Mouse (Mus musculus) left cerebral cortex, adult 2 months (tissue): Measurements from ENCODE around the gene 7530416G11Rik. TPM values are rescaled to one million over a fixed set of nuclear protein-coding genes. Genes with fewer than 3 reads are reported as not detected.

Experiments used
- DNase-seq, 2 experiments: peaks; one replicate each; pipeline ENCODE4 v3.0.0; 2021 to 2022; ENCODE audit warnings: low spot score in 2 of 2, mixed read lengths in 1 of 2; ENCODE audit errors: extremely low spot score in 1 of 2
- H3K27ac ChIP-seq: fragments of 200-600 bp; 2 replicates; pipeline ENCODE4 v1.8.1; 2022
- H3K4me3 ChIP-seq: fragments of 200-600 bp; 2 replicates; pipeline ENCODE4 v1.8.1; 2022
- CTCF ChIP-seq: fragments of 200-600 bp; IDR thresholded peaks from 2 replicates; pipeline ENCODE4 v1.8.1; 2022; ENCODE audit warnings: antibody characterized with exemption, mild to moderate bottlenecking, moderate library complexity
- intact Hi-C: fragments of 180-260 bp; cut with DNase I; formaldehyde crosslinking; loops from one replicate; pipeline ENCODE4 v1.15.1; 2025
- long read RNA-seq, 2 experiments: library from polyadenylated mRNA; stranded (forward); transcript quantifications; one replicate each; pipeline ENCODE4 v2.0.0; 2021; ENCODE audit warnings: borderline mapping rate in 2 of 2
- total RNA-seq, 2 experiments: library from RNA; stranded (reverse); gene quantifications; 2 replicates each; pipeline ENCODE4 v1.2.3; 2021

7530416G11Rik gene
- not detected for total RNA-seq
- long read RNA-seq, experiment 1 = 0 reads
- long read RNA-seq, experiment 2 = 0 reads

DNA sequence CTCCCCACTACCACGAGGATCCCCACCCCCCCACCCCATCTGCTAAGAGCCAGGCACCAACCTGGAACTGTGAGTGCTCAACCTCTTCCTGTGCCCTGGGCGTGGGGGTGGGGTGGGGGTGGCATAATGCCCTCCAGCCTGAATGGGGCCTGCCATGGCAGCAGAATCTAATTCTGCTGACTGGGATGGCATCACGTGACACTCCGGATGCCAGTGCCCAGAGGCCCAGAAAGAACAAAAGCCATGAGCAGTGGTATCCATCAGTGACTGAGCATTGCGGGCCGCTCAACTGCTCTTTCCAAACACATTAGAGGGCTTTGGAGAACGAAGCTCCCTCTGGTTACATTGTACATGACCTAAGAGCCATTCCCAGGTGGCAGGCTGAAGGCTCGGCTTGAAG lies at the start of gene 7530416G11Rik:
Gene 7530416G11Rik, minus strand, starts transcription at position 101 of the 400 bp plus-strand sequence.
- TF ChIP-seq CTCF = no peak

DNA sequence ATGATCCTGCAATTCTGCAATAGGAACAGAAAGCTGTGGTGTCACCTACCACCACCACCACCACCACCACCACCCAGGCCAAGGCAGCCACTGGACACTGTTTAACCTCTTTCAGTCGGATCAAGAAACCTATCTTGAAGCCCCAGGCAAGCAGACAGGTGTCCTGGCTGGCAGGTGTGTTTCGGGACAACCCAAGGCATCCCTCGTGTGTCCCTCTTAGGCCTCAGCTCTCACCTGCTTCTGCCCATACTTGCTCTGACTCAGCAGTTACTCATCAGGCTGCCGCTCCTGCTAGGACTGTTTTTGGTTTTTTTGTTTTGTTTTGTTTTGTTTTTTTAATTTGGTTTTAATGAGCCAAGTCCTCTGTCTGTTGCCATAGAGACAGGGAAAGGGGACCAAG lies 43.5 kb upstream of the 7530416G11Rik start:
- Histone ChIP-seq H3K4me3 (no peak overlapping the region), H3K27ac (no peak overlapping the region)
- DNase-seq = no peak
- no peak for TF ChIP-seq CTCF
- intact Hi-C loops = no loop called here

More for the DNA sequence above, at the start of gene 7530416G11Rik:
- intact Hi-C loops = no loop called here
- no peak within 1 kb of the TSS for H3K27ac ChIP-seq
- no peak within 1 kb of the TSS for H3K4me3 ChIP-seq
- no peak for DNase-seq

DNA sequence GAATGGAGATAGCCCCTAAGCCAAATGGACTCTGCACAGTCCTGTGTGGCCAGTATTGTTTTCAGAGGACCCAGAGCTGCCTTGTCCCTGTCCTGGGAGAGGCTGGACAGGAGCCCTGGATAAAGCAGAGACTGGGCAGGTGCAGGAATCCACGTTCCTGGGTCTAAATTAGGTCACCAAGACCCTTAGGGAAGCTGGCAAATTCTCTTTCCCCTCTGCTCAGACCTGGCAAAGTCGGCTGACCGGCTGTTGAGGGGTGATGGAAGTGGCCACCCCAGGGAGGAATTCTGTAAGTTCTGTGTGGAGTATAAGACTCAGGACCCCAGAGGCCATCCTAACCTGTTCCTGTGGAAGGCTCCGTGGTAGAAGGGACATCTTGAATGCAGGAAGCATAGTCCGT lies 42.3 kb upstream of the 7530416G11Rik start:
- intact Hi-C loops = no loop called here
- H3K27ac ChIP-seq = no peak overlapping the region
- no peak for TF ChIP-seq CTCF
- no peak overlapping the region for H3K4me3 ChIP-seq
- DNase-seq = no peak

DNA sequence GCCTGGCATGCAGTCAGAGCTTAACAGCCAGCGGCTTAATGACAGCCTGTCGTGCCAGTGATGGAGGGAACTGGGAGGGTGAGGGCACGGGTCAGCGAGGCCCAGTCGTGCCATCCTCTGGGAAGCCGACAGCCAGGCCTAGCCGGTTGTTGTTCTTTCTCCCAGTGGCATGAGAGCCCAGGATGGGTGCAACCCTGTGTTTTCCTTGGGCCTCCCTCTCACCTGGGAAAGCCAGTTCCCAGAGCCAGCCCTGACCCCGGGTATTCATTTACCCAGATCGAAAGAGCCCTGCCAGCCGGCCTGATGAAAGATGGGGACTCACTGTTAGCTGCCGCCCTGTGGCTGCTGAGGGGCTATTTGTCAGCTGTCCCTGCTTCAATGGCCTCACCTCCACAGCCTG lies 35.1 kb upstream of the 7530416G11Rik start:
- TF ChIP-seq CTCF = no peak
- no peak overlapping the region for H3K27ac ChIP-seq
- DNase-seq = no peak
- intact Hi-C loops = no loop called here
- H3K4me3 ChIP-seq = no peak overlapping the region

DNA sequence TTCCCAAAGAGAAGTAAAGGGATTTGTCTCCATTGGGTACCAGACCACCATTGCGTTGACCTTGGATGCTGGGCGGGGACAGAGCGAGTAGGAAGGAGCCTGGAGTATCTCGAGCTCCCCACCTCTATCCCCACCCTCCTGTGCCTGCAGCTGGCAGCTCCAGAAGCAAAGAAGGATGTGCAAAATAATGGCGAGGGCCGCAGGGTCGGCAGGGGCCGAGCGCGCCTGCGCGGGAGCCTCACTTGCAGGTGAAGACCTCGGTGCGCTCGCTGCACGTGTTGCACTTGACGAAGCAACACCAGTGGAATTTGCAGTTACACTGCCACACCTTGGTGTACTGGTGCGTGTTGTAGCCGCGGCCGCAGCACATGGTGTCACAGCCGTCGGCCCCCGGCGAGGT lies 34.1 kb upstream of the 7530416G11Rik start:
- intact Hi-C loops = no loop called here
- Histone ChIP-seq H3K27ac (no peak overlapping the region), H3K4me3 (no peak overlapping the region)
- no peak for DNase-seq
- TF ChIP-seq CTCF = no peak

DNA sequence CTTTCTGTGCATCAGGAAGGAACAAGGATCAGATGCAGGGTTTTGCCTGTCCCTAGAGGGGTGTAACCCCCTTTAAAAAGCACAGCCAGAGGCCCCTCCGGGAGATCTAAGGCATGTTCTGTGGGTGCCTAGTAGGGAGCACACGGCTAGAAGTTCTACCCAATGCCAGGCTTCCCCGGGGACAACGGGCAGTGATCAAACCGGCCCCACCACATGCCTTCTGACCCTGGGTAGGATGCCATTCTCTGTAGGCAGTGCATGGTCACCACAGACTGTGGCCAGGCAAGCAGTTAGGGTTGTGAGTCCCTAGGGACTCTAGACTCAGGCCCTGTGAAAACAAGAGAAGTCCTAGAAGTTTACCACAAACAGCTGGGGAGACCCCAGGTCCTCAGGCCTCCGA lies 31.6 kb upstream of the 7530416G11Rik start:
- no peak for TF ChIP-seq CTCF
- Histone ChIP-seq H3K4me3 (no peak overlapping the region), H3K27ac (no peak overlapping the region)
- DNase-seq = no peak
- intact Hi-C loops = no loop called here

DNA sequence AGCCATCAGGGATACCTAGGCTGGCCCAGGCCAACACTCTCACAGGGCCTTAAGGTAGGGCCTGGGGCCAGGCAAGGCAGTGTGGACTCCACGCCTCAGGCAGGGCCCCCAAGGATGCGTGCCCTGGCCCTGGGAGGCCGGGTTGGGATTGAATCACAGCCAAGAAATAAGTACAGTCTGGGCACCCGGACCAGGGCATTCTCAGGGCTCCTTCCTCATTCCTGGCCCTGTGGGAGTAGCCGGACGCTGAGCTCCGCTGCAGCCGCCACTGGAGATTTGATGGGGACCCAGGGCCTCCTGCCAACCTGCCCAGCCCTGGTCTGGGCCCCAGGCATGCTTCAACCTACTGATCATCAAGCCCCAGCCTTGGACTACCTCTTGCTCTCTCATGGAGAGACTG lies 31.2 kb upstream of the 7530416G11Rik start:
- no peak for DNase-seq
- H3K4me3 ChIP-seq = no peak overlapping the region
- no peak for TF ChIP-seq CTCF
- intact Hi-C loops = no loop called here
- H3K27ac ChIP-seq = no peak overlapping the region

DNA sequence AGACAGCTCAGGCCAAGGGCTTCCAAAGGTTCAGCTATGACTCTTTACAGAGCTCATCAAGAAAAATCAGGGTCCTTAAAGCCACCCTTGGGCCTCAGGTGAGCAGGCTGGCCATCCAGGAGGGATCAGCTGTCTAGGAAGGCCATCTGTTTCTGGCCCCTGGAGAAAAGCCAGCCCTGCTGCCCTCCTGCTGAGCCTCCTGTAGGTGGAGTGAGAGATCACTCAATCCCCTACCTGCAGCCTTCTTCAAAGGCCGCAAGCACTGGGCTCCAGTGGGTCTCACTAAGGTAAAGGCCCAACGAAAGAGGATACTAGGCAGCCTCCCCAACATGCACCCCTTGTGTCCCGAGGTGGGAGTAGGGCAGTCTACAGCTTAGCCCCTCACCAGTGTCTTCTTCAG lies 29.0 kb upstream of the 7530416G11Rik start:
- intact Hi-C loops = no loop called here
- H3K27ac ChIP-seq = no peak overlapping the region
- TF ChIP-seq CTCF = no peak
- H3K4me3 ChIP-seq = no peak overlapping the region
- DNase-seq = no peak

DNA sequence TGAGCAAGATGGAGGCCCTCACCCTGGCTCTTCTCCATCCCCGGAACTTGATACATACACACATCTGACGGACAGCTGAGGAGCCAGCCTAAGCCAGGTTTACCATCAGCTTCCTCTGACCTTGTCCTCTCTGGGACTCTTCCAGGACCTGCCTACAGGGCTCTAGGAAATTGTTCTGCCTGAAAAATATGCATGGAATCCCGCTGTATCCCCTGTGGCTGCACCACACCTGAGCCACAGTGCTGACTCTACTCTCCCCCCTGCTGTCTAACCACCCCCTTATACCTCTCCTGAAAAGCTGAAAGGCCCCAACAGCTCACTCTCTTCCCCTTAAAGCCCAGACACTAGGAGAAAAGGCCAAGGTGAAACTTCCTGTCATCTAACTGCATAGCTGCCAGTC lies 26.9 kb upstream of the 7530416G11Rik start:
- TF ChIP-seq CTCF = no peak
- intact Hi-C loops = loop anchor here (2.0 kb wide), 1 partner anchor 17 kb away; no protein-coding TSS in a partner anchor

DNA sequence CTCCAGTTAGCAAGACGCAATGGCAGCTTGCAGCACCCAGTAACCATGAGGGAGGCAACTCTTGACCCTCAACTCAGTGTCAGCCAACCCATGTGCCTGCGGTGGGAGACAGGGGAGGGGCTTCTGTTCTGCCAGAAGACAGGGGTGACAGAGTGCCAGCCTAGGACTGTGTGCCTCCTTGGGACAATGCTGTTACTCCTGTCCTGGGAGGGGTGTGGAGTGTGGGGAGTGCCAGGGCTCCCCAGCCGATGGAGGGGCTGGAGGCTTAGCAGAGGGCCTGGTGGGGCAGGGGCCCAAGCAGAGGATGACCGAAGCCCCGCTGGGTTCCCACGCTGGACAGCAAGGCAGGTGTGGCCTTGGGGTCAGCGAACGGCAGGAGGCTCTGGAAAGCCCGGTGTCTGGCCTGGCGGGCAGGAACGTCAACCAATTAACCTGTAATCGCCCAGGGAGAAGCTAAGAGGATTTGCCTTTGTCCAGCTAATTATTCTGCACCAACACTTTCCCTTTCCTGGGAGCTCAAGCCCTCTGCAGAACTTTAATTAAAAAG lies 21.4 kb upstream of the 7530416G11Rik start:
- no peak for DNase-seq
- Histone ChIP-seq H3K4me3 (no peak overlapping the region), H3K27ac (no peak overlapping the region)
- no peak for TF ChIP-seq CTCF
- intact Hi-C loops = no loop called here

More for the DNA sequence above, 26.9 kb upstream of the 7530416G11Rik start:
- no peak for DNase-seq
- H3K4me3 ChIP-seq = no peak overlapping the region
- no peak overlapping the region for H3K27ac ChIP-seq

DNA sequence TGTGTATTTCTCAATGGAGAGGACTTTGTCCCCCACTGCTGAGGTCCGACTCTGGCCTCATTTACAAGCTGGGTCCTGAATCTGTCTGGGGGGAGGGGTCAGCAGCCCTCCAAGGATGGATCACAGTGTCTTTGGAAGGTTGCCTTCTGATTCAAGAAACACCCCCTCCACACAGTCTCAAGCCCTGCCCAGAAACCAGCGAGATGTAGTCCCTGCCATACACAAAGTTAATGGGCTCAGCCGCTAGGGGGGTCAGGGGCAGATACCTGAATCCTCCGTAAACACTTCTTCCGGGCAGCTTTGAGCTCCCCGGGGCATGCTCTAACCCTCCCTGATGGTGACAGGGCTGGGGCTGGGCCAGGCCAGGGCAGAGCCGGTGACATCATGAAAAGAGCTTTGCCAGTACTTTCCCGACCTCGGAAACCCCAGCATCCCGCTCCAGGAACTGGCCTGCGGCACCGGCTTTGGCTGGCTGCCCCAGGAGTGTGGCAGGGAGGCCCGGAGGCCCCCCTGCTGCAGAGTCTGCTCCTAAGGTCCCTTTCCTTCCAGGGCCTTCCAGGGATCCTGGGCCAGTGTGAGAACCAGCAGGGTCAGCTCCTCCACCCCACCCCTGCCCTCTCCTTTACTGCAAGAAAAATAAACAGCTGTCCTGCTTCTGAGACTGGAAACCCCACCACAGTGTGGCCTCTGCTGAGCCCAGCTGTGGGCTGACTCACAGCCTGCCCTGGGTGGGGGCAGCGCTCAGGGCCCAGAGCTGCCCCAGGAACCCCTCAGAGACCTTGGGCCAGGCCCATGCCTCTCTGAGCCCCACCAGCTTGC lies 20.4 kb upstream of the 7530416G11Rik start:
- no peak overlapping the region for H3K27ac ChIP-seq

DNA sequence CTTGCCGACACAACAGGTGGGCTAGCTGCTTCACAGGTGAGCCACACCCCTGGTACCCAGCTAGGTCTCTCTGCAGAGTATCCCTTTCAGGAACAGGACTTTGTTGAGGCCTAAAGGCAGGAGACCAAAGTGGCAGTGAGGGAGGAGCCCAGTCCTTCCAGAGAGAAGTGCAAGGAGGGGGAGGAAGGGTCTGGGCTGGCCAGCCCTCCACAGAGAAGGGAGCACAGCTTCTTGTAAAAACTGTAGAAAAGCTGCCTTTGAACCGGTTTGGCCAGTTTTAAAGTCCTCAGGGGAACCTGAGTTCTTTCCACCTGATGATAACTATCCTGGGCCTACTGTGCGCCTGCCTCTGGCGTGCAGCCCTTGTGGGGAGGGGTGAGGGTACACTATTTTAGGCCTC lies 16.4 kb upstream of the 7530416G11Rik start:
- H3K4me3 ChIP-seq = no peak overlapping the region
- intact Hi-C loops = no loop called here
- DNase-seq = no peak
- H3K27ac ChIP-seq = no peak overlapping the region
- TF ChIP-seq CTCF = no peak

More for the DNA sequence above, 20.4 kb upstream of the 7530416G11Rik start:
- TF ChIP-seq CTCF = peak; percentile 9; the same call in 1 of the 2 replicates
- no peak for DNase-seq
- intact Hi-C loops = no loop called here
- H3K4me3 ChIP-seq = no peak overlapping the region
